Mouse (Mus musculus): ENCODE results near the gene Zup1.

DNA sequence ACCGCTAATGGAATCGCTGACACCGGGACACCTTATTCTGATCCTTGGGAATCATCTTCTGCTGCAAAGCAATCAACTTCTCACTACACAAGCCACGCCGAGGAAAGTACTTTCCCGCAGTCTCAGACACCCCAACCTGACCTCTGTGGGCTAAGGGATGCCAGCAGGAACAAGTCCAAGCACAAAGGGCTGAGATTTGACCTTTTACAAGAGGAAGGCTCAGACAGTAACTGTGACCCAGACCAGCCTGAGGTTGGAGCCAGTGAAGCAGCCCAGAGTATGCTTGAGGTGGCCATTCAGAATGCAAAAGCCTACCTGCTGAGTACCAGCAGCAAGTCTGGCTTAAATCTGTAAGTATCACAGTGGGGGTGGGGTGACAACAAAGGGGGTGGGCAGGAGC is 45.6 kb downstream of the Zup1 start:
- TF ChIP-seq CTCF (IDR thresholded peaks at IDR 0.05; ENCODE audit: borderline replicate concordance, control insufficient read depth, extremely low read depth, insufficient read depth, low read length, poor library complexity) (no peak), POLR2A (IDR thresholded peaks at IDR 0.05; ENCODE audit: control insufficient read depth, extremely low read depth, insufficient read depth, low read length, poor library complexity) (no peak)

All from thymus, adult 2 months (tissue).